ENCODE assay signal across 8 mouse cellular contexts in the genomic region with DNA sequence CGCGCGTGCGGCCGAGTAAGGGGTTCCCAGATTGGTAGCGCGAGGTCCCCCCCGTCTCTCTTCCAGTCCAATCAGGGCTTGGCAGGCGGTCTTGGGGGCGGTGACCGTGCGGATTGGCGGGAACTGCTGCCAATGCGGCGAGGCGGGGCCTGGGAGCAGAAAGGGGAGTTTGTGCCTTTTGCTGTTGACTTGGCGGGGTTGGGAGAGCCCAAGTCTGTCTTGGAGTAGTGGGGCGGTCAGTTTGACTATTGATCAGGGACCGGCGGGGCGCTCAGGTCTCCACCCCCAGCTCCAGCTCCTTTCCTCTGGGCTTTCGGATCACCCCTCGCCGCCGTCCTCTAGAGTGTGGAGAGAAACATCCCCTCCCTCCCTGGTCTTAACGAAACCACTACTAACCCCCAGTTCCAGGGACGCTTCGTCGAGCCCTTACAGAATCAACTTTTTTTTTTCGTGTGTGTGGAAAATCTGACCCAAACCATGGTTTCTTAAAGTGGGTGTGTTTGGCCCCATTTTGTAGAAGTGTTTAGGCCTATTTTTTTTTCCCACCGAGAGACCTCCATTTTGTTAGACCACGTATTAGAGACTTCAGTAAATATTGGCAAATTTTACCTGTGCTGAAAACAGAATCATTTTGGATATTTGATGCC. TPM values are rescaled to one million over a fixed set of nuclear protein-coding genes. Genes with fewer than 3 reads are reported as not detected.
DNase-seq lines count a peak whose midpoint lies in the region; ATAC-seq and TF ChIP-seq lines count a peak whose summit lies in the region.

No protein-coding gene starts in this region.

- peak overlapping the region; percentile 90 for H3K27ac ChIP-seq in CH12.LX (ENCODE audit: insufficient read depth, low read depth)
- peak overlapping the region; percentile 97 for H3K27ac ChIP-seq in forebrain, embryonic 11.5 days (ENCODE audit: low read depth, low read length)
- H3K27ac ChIP-seq in heart, embryonic 16.5 days (ENCODE audit: low read length): peak overlapping the region; percentile 99
- peak overlapping the region; percentile 100 for H3K27ac ChIP-seq in liver, embryonic 16.5 days (ENCODE audit: low read length)
- peak overlapping the region; percentile 99 for H3K27ac ChIP-seq in neural tube, embryonic 13.5 days (replicated peaks)
- peak overlapping the region; percentile 92 for H3K27ac ChIP-seq in testis, adult 2 months (ENCODE audit: control insufficient read depth, insufficient read depth, low read depth, low read length)

- peaks cover 27% of the 10 kb centered on the region for H3K79me2 ChIP-seq in CH12.LX (replicated peaks; ENCODE audit: control insufficient read depth, extremely low read depth, insufficient read depth, poor library complexity, severe bottlenecking)

- H3K4me1 ChIP-seq in CH12.LX (ENCODE audit: control insufficient read depth in 1 of 2, insufficient read depth in 2 of 2): peaks cover 4 to 31% of the 10 kb centered on the region in 2 experiments; a peak in 2 of 4 replicates
- no peaks in the 10 kb centered on the region; the same call in 1 of the 2 replicates for H3K4me1 ChIP-seq in forebrain, embryonic 11.5 days (replicated peaks; ENCODE audit: control insufficient read depth, insufficient read depth, low read length)
- peaks cover 17% of the 10 kb centered on the region for H3K4me1 ChIP-seq in heart, embryonic 16.5 days (ENCODE audit: control insufficient read depth, insufficient read depth, low read length)
- H3K4me1 ChIP-seq in liver, embryonic 16.5 days (ENCODE audit: control insufficient read depth, low read depth, low read length): peaks cover 18% of the 10 kb centered on the region
- peaks cover 34% of the 10 kb centered on the region for H3K4me1 ChIP-seq in neural tube, embryonic 13.5 days (replicated peaks)
- peaks cover 3% of the 10 kb centered on the region; the same call in 1 of the 2 replicates for H3K4me1 ChIP-seq in testis, adult 2 months (ENCODE audit: control insufficient read depth, insufficient read depth, low read length)

- H3K4me2 ChIP-seq in CH12.LX (ENCODE audit: insufficient read depth, low read depth, poor library complexity, severe bottlenecking): no peak overlapping the region
- H3K4me2 ChIP-seq in forebrain, embryonic 11.5 days (ENCODE audit: low read depth, low read length, severe bottlenecking): peak overlapping the region; percentile 75
- H3K4me2 ChIP-seq in heart, embryonic 16.5 days (ENCODE audit: low read depth, low read length): peak overlapping the region; percentile 61
- H3K4me2 ChIP-seq in liver, embryonic 16.5 days (ENCODE audit: low read depth, low read length): peak overlapping the region; percentile 60
- peak overlapping the region; percentile 71 for H3K4me2 ChIP-seq in neural tube, embryonic 13.5 days

- no peak for TF ChIP-seq CTCF in CH12.LX (conservative IDR thresholded peaks at IDR 0.05 in 1 of 2, IDR thresholded peaks at IDR 0.05 in 1 of 2; ENCODE audit: low read depth in 2 of 2, low read length in 2 of 2)
- no peak for TF ChIP-seq CTCF in testis, adult 2 months (IDR thresholded peaks at IDR 0.05; ENCODE audit: control insufficient read depth, insufficient read depth, insufficient replicate concordance, low read depth, low read length)

- peak overlapping the region; percentile 92 for H3K9ac ChIP-seq in CH12.LX (ENCODE audit: insufficient read depth, low read depth)
- peak overlapping the region; percentile 87 for H3K9ac ChIP-seq in forebrain, embryonic 11.5 days (ENCODE audit: low read length)
- peak overlapping the region; percentile 86 for H3K9ac ChIP-seq in heart, embryonic 16.5 days (ENCODE audit: low read length)
- peak overlapping the region; percentile 95 for H3K9ac ChIP-seq in liver, embryonic 16.5 days (ENCODE audit: low read depth, low read length)
- peak overlapping the region; percentile 88 for H3K9ac ChIP-seq in neural tube, embryonic 13.5 days

- peaks cover 3 to 14% of the 10 kb centered on the region in 2 experiments for H3K36me3 ChIP-seq in CH12.LX (replicated peaks in 1 of 2; ENCODE audit: control insufficient read depth in 1 of 2, insufficient read depth in 1 of 2, low read length in 1 of 2)
- no peaks in the 10 kb centered on the region for H3K36me3 ChIP-seq in forebrain, embryonic 11.5 days (ENCODE audit: control insufficient read depth, insufficient read depth, low read length)
- H3K36me3 ChIP-seq in heart, embryonic 16.5 days (ENCODE audit: control insufficient read depth, insufficient read depth): no peaks in the 10 kb centered on the region
- peaks cover 8% of the 10 kb centered on the region for H3K36me3 ChIP-seq in liver, embryonic 16.5 days (ENCODE audit: control insufficient read depth, insufficient read depth)
- H3K36me3 ChIP-seq in neural tube, embryonic 13.5 days: peaks cover 3% of the 10 kb centered on the region; the same call in 1 of the 2 replicates
- peaks cover 1% of the 10 kb centered on the region; the same call in 1 of the 2 replicates for H3K36me3 ChIP-seq in testis, adult 2 months (ENCODE audit: control insufficient read depth, insufficient read depth, low read length)

- WGBS in forebrain, embryonic 11.5 days: under 1% methylated on average over 32 of the region's 32 CpGs
- under 1% methylated on average over 32 of the region's 32 CpGs for WGBS in heart, embryonic 16.5 days
- WGBS in liver, embryonic 16.5 days (ENCODE audit: insufficient replicate concordance): 0% methylated on average over 32 of the region's 32 CpGs
- under 1% methylated on average over 29 of the region's 32 CpGs for WGBS in neural tube, embryonic 13.5 days

- peak overlapping the region; percentile 58 to 97 (median 77) for H3K4me3 ChIP-seq in CH12.LX (replicated peaks in 1 of 3; ENCODE audit: low read depth in 2 of 3, low read length in 2 of 3, poor library complexity in 1 of 3)
- H3K4me3 ChIP-seq in forebrain, embryonic 11.5 days (ENCODE audit: low read depth, low read length): peak overlapping the region; percentile 77
- H3K4me3 ChIP-seq in heart, embryonic 16.5 days (ENCODE audit: low read length): peak overlapping the region; percentile 88
- peak overlapping the region; percentile 94 for H3K4me3 ChIP-seq in liver, embryonic 16.5 days (ENCODE audit: low read depth, low read length)
- peak overlapping the region; percentile 68 for H3K4me3 ChIP-seq in neural tube, embryonic 13.5 days
- peak overlapping the region; percentile 96 for H3K4me3 ChIP-seq in testis, adult 2 months (ENCODE audit: control insufficient read depth, low read depth, low read length)

- DNase-seq in CH12.LX (ENCODE audit: extremely low read depth): peak; percentile 98
- peak; percentile 94 for DNase-seq in c-Kit-positive CD71-positive TER-119-negative erythroid progenitor cells, embryonic 14.5 days (ENCODE audit: low read depth)
- peak; percentile 99 for DNase-seq in forebrain, embryonic 11.5 days (ENCODE audit: low spot score)
- DNase-seq in kidney, postnatal 4 days: peak; percentile 99

- no peaks in the 10 kb centered on the region for H3K9me3 ChIP-seq in CH12.LX (replicated peaks; ENCODE audit: low read length)
- no peaks in the 10 kb centered on the region for H3K9me3 ChIP-seq in forebrain, embryonic 11.5 days (ENCODE audit: control insufficient read depth, low read length)
- no peaks in the 10 kb centered on the region for H3K9me3 ChIP-seq in heart, embryonic 16.5 days (replicated peaks; ENCODE audit: control insufficient read depth, low read length)
- H3K9me3 ChIP-seq in liver, embryonic 16.5 days (replicated peaks; ENCODE audit: control insufficient read depth, low read length): no peaks in the 10 kb centered on the region
- H3K9me3 ChIP-seq in neural tube, embryonic 13.5 days: no peaks in the 10 kb centered on the region

- in situ Hi-C loops in CH12.LX (cut with MboI; ENCODE audit: low pct_ligation_motif_present, low pct_unique_long_range_greater_than_20kb, low sequenced_read_pairs): no loop called here

- peak; percentile 68 for TF ChIP-seq POLR2A in CH12.LX (IDR thresholded peaks at IDR 0.05; ENCODE audit: low read depth, low read length)
- peak; percentile 44; the same call in 1 of the 2 replicates for TF ChIP-seq POLR2A in testis, adult 2 months (IDR thresholded peaks at IDR 0.05; ENCODE audit: control insufficient read depth, low read depth, low read length)

- TF ChIP-seq RAD21 in CH12.LX (IDR thresholded peaks at IDR 0.05; ENCODE audit: low read depth, low read length): no peak

- peak; percentile 95 for ATAC-seq in forebrain, embryonic 11.5 days (replicated peaks; ENCODE audit: low FRiP score)
- ATAC-seq in heart, embryonic 16.5 days (replicated peaks; ENCODE audit: extremely low read depth, insufficient read depth, low FRiP score): peak; percentile 91
- peak; percentile 86 for ATAC-seq in liver, embryonic 16.5 days (ENCODE audit: low read depth)
- peak; percentile 95 for ATAC-seq in neural tube, embryonic 13.5 days (ENCODE audit: low read depth)

- no peak for TF ChIP-seq EP300 in CH12.LX (IDR thresholded peaks at IDR 0.05; ENCODE audit: low read length)

- dilution Hi-C loops in CH12.LX (cut with MboI; ENCODE audit: extremely low pct_ligation_motif_present, extremely low pct_unique_long_range_greater_than_20kb, low sequenced_read_pairs): no loop called here

- H3K27me3 ChIP-seq in CH12.LX (replicated peaks): no peaks in the 10 kb centered on the region
- H3K27me3 ChIP-seq in forebrain, embryonic 11.5 days (ENCODE audit: control insufficient read depth, insufficient read depth, low read length): no peaks in the 10 kb centered on the region
- no peaks in the 10 kb centered on the region for H3K27me3 ChIP-seq in heart, embryonic 16.5 days (ENCODE audit: control insufficient read depth, insufficient read depth, low read length)
- no peaks in the 10 kb centered on the region for H3K27me3 ChIP-seq in liver, embryonic 16.5 days (ENCODE audit: control insufficient read depth, insufficient read depth, low read depth, low read length)
- no peaks in the 10 kb centered on the region for H3K27me3 ChIP-seq in neural tube, embryonic 13.5 days
- H3K27me3 ChIP-seq in testis, adult 2 months (ENCODE audit: control insufficient read depth, insufficient read depth, low read length): no peaks in the 10 kb centered on the region

RNA-seq across cellular contexts. Expression of a gene that starts 1.0 kb away (rescaled TPM):
- total RNA-seq in CH12.LX (2012; rRNA removed) (62.0 and 62.5 TPM in 2 replicates), CH12.LX (2014; rRNA removed) (92.5 and 99.9 TPM in 2 replicates)
- 173 and 183 TPM in 2 replicates for polyA plus RNA-seq in CH12.LX (2012; ENCODE audit: insufficient read length, low read depth)
- 47.5 and 48.5 TPM in 2 replicates for polyA plus RNA-seq in forebrain, embryonic 11.5 days (2014; fragmentation: Nextera tagmentation; extraction: Ambion mirVana)
- 28.3 and 31.9 TPM in 2 replicates for polyA plus RNA-seq in heart, embryonic 16.5 days (2015; fragmentation: Nextera tagmentation; extraction: Ambion mirVana)
- polyA plus RNA-seq in liver, embryonic 16.5 days (2015; fragmentation: Nextera tagmentation; extraction: Ambion mirVana): 15.0 and 16.6 TPM in 2 replicates
- 38.3 and 41.1 TPM in 2 replicates for polyA plus RNA-seq in neural tube, embryonic 13.5 days (2015; fragmentation: Nextera tagmentation; extraction: Ambion mirVana)
- 25.4 and 30.9 TPM in 2 replicates for polyA plus RNA-seq in testis, adult 2 months (2012; rRNA removed)

RNA-seq across cellular contexts. Expression of a gene that starts 18.8 kb away (rescaled TPM):
- total RNA-seq in CH12.LX (2012; rRNA removed) (65.3 and 78.2 TPM in 2 replicates), CH12.LX (2014; rRNA removed) (45.2 and 47.3 TPM in 2 replicates)
- polyA plus RNA-seq in CH12.LX (2012; ENCODE audit: insufficient read length, low read depth): 23.1 and 30.4 TPM in 2 replicates
- polyA plus RNA-seq in forebrain, embryonic 11.5 days (2014; fragmentation: Nextera tagmentation; extraction: Ambion mirVana): 107 and 110 TPM in 2 replicates
- polyA plus RNA-seq in heart, embryonic 16.5 days (2015; fragmentation: Nextera tagmentation; extraction: Ambion mirVana): 276 and 293 TPM in 2 replicates
- polyA plus RNA-seq in liver, embryonic 16.5 days (2015; fragmentation: Nextera tagmentation; extraction: Ambion mirVana): 74.5 and 81.7 TPM in 2 replicates
- polyA plus RNA-seq in neural tube, embryonic 13.5 days (2015; fragmentation: Nextera tagmentation; extraction: Ambion mirVana): 165 and 187 TPM in 2 replicates
- polyA plus RNA-seq in testis, adult 2 months (2012; rRNA removed): 64.0 and 74.2 TPM in 2 replicates

Comparison
In these comparisons a context has a peak if more than half of its experiments do, and no peak if none do; other contexts are left out.
1. Peak in every context shown above with its lines: DNase-seq, ATAC-seq, H3K4me3 ChIP-seq and H3K27ac ChIP-seq.